Mouse (Mus musculus) c-Kit-positive CD71-positive TER-119-positive erythroid progenitor cells, embryonic 14.5 days (primary cell): Measurements from ENCODE around the gene Dntt.

Experiments
- DNase-seq: peaks from one replicate; pipeline ENCODE4 v3.0.0-alpha.2; 2013; ENCODE audit warnings: low spot score

Dntt gene

GRCm38 (mm10) chr19:41029219-41029618, at the start of gene Dntt:
Gene Dntt (plus strand): TSS chr19:41029275.
- DNase-seq: no peak

DNA sequence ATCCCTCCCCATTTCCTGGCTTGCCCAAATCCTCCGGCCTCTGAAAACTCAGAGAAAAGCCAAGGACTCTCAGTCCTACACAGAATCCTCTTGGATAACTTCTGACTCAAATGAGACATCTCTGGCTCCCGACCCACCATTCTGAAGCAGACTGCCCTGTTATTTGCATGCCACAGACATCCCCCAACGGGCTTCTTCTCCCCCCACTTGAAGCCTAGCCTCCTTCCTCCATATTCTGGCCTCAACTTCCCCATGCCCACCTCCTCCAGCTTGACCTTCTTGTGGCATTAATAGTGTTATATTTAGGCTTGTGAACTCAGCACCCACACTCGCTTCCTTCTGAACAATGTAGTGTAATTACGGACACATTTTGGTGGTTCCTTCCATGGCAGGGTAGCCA, 48.4 kb upstream of the Dntt start:
- no peak for DNase-seq

DNA sequence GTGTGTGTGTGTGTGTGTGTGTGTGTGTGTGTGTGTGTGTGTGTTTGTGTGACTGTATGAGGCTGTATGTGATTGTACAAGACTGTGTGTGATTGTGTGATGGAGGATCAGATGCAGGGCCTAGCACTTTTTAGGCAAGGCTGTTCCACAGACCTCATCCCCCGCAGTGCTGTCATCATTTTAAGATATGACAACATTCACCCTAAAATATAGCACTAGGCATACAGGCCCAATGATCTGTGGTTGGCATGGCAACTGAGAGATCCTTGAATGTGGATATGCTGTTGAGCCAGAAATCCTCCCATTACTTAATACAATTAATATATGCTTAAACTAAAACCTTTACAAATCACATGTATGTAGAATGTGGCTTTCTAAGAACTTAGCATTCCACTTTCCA, 44.5 kb upstream of the Dntt start:
- DNase-seq: no peak

DNA sequence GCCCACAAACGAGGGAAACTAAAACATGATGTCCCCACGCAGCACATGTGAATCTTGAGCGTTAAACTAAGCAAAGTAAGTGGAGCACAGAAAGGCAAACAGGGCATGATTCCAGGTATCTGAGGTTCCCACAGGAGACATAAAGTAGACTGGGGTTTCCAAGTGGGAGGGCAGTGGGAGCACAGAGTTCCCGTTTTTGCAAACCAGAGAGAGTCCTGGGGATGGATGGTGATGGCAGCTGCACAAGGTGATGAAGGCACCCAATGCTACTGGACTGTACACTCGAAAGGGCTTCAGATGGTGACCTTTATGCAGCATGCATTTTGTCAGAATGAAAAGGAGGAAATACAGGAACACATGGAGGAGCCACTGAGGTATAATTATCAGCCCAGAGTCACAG, 40.2 kb upstream of the Dntt start:
- DNase-seq: no peak

- no peak for DNase-seq
Measured at GRCm38 (mm10) chr19:40989961-40990600, 39.0 kb upstream of the Dntt start.

DNA sequence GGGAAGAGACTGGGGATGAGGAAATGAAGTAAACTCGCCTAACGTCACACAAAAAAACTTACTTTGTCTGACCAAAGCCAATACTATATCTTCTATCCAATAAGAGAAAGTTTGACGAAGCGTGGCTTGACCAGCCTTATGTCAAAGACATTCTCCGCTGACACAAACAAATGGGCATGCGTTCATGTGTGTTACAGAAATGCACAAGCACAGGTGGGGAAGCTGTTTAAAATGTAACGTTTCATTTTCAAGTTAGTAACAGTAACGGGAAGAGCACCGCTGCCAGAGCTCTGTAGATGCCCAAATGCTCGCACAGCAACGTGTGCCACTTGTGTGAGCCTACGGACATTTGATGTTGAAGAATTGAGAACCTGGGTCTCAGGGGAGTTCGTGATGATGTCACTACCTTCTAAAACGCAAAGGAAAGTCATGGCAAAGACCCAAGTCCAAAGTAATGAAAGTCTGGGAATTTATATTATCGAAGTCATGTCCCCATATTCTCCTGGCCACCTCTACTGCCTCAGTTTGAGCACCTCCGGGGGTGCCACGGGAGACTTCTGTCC, 38.2 kb upstream of the Dntt start:
- DNase-seq: no peak

DNA sequence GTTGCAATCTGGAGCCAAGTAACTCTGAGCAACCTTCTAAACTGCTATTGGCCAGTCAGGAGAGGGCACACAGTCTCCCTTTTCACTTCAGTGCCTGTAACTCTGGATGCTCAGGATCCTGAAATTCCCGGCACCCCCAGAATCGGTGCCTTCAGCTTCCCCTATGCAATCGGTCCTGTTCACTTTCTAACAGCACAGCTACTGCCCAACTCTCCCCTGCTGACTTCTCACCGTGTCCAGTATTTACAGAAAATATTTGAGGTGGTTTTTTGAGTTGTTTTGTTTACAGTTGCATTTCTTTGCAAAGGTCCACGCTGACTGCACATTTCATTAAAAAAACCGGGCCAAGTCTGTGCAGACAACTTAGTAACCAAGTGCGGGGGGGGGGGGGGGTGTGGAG, 37.4 kb upstream of the Dntt start:
- DNase-seq: no peak

- DNase-seq: no peak
Measured at GRCm38 (mm10) chr19:40992096-40992495, 37.0 kb upstream of the Dntt start.

DNA sequence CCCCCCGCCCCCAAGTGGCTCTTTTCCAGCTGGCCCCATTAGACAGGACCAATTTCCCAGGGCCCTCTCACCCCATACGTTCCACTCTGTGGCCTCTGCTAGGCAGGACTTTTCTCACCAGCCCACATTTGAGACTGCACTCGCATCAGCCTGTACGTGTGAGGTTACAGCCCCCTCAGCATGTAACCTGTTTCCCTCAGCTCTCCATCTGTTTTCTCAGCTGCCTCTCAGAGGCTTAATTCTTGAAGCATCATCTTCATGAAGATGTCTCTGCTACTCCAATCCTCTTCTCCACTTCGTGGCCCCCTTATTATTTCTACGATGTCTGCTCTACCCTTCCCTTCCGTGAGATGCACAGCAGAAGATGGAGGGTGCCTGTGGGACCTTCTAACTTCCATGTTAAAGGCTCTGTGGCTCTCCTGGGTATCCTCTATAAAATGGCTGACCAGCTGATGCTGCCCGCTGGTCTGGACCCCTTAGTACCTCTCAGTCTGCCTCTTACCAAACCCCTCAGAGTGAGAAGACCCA, 36.5 kb upstream of the Dntt start:
- no peak for DNase-seq

GRCm38 (mm10) chr19:40993356-40993755, 35.7 kb upstream of the Dntt start:
- DNase-seq: no peak

GRCm38 (mm10) chr19:40994057-40994585, 35.0 kb upstream of the Dntt start, which contains the start of gene Blnk:
Gene Blnk (minus strand): TSS chr19:40994535.
- DNase-seq: no peak

DNA sequence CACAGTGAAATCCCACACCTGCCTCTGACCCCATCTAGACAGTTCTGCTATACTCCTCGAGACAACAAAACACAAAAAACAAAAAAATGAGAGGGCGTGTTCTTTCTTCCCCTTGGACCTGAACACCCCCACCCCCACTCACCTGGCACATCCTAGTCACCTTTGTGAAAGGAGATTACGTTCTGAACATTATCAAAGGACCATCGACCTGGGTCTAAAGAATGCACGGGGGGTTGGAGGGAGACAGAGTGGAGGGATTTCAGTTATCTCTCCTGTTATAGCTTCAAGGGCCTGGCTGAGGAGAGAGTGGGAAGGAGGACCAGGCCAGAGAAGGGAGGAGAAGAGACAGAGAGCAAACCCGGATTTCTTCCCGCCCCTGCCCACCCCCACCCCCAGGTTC, 34.2 kb upstream of the Dntt start:
- no peak for DNase-seq

GRCm38 (mm10) chr19:40995449-40996401, 33.4 kb upstream of the Dntt start:
- no peak for DNase-seq

GRCm38 (mm10) chr19:40996722-40997121, 32.4 kb upstream of the Dntt start:
- DNase-seq: no peak

- no peak for DNase-seq
Measured at GRCm38 (mm10) chr19:40998469-40999170, 30.5 kb upstream of the Dntt start.

DNA sequence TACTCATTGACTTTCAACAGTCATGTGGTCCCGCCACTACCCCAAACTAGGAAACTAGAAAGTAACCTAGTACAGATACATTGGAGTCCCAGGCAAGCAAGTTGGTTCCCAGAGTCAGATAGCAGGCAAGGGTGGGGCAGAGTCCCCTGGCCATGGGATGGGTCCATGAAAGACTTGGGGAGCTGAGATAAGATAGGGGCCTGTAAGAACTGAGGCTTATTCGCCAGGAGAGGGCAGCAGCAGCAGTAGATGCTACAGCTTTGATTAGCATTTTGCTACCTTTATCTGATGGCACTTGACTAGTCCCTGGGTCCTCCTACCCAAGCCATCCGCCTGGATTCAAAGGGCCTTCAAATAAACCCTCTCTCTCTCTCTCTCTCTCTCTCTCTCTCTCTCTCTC, 29.5 kb upstream of the Dntt start:
- peak; percentile 52 for DNase-seq

DNA sequence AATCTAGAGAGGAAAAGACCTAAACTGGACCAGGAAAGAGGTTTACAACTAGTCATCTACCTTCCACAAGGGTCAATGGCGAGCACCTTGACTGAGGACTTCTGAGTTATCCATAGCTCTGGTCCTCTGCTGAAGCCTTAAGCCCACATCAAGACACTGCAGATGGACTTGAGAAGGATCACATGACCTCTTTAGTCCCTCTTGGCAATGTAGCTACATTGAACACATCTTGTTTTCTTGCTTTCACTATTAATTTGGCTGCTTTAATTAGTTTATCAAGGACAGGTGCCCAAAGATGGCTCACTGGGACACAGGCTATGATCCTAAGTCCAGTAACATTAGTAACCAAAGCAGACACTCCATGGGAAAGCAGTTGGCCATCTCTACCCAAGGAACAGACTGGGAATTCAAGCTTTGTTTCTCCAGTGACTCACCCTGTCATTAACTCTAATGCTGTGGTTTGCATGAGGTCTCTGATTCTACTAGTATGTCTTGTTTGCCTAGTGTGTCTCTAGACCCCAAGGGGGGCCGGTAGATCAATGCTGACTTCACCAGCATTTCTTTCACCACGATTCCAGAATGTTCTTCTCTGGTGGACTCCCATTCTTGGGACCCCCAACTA, 25.3 kb upstream of the Dntt start:
- DNase-seq: no peak

DNA sequence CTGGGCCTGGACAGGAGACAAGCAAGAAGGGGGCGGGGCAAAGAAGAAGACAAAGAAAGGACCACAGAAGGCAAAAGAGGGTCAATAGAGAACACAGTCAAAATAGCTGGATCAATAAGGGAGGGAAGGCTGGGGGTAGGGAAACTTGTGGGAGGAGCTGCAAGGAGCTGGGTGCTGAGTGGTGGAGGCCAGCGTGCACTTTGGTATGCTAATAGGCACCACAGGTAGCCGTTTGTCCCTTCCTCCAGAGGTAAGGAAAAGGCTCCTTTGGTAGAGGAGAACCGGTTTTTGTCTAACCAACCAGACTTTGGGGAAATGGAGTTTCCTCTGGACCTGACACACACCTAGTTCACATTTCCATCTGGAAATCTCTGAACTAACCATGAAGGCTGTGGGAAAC, 22.5 kb upstream of the Dntt start:
- DNase-seq: no peak

GRCm38 (mm10) chr19:41007326-41007725, 21.7 kb upstream of the Dntt start:
- no peak for DNase-seq

GRCm38 (mm10) chr19:41007733-41008132, 21.3 kb upstream of the Dntt start:
- DNase-seq: no peak

- DNase-seq: no peak
Measured at GRCm38 (mm10) chr19:41008674-41009395, 20.2 kb upstream of the Dntt start.
